Mouse (Mus musculus): ENCODE measurements around the gene Prkacb. TPM values are rescaled to one million over a fixed set of nuclear protein-coding genes. Genes with fewer than 3 reads are reported as not detected.

The Prkacb gene
- 71.5 and 84.0 TPM in 2 replicates for polyA plus RNA-seq (2015; fragmentation: Nextera tagmentation; extraction: Ambion mirVana)

DNA sequence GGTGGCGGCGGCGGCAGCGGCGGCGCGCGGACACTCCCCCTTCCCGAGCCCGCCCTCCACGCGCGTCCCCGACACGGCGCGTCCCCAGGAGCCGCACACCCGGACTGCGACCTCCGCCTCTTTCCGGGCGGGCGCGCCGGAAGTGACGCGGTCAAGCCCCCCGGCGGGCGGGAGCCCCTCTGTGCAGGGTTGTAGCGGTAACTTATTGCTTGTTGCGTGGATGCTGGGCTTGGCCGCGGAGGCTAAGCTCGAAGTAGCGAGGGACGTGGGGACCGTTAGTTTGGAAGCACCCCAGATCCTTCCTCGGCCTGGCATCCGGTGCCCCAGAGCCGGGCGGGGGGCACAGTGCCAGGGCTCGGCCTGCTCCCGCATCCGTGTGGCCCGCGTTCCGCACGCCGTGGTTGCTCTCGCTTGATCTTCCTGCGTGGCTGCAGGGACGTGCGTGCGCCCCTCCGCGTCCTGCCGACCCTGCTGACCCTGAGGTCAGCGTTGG lies at the start of gene Prkacb:
TSS of gene Prkacb (minus strand) at position 90 of the 493 bp plus-strand sequence.

GRCm38 (mm10) chr3:146851966-146852891 lies 39.4 kb upstream of the Prkacb start, which contains the start of gene Ttll7:
Gene Ttll7, plus strand, starts transcription at chr3:146852367.

DNA sequence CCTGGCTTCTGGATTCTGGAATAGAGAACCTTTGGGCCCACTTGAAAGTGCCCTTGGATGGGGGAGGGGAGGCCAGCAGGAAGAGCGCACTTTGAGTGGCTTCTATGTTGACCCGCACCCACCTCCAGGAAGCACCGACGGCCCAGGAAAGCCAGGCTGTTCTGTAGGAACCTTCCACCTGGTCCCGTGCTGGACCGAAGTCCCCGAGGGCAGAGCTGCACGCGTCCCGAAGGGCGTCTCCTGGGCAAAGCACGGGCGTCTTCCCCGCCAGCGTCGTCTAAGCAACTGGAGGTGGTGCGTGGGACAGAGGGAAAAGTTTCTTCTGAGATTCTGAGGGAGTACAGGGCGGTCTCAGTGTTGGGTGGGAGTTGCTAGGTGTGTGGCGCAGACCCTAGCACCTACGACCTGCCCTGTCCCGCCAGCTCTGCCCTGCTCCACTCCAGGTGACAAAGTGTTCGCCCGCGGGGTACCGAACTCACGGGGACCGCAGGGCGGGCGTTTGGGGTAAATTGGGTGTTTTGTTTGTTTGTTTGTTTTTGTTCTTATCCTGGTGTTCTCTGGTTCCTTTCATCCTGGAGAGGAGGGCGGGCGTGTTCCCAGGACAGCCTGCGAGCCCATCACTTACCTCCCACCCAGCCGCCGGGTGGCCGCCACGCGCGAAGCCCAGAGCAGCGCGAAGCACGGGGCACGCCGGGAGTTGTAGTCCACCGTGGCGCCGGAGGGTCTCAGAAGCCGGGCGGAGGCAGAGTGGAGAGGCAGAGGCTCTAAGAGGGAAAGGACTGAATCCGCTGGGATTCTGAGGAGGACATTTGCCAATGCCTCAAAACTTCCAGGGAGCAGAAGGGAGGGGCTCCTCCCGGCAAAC lies 127.7 kb downstream of the Prkacb start, which contains the start of gene Samd13:
TSS of gene Samd13 (minus strand) at position 782 of the 865 bp plus-strand sequence.

Other genes with a start within 250 kb of the Prkacb start
- 0.34 TPM in 1 of 2 replicates, not detected in the other for gene Uox, start 242.6 kb downstream of the Prkacb start, polyA plus RNA-seq (2015; fragmentation: Nextera tagmentation; extraction: Ambion mirVana)
- not detected in 2 replicates for gene Dnase2b, start 197.4 kb downstream of the Prkacb start, polyA plus RNA-seq (2015; fragmentation: Nextera tagmentation; extraction: Ambion mirVana)
- not detected in 2 replicates for gene 4930503B20Rik, start 161.7 kb downstream of the Prkacb start, polyA plus RNA-seq (2015; fragmentation: Nextera tagmentation; extraction: Ambion mirVana)
- 0.14 and 0.25 TPM in 2 replicates for gene Samd13, start 127.4 kb downstream of the Prkacb start, polyA plus RNA-seq (2015; fragmentation: Nextera tagmentation; extraction: Ambion mirVana)
- gene Ttll7, start 39.4 kb upstream of the Prkacb start, polyA plus RNA-seq (2015; fragmentation: Nextera tagmentation; extraction: Ambion mirVana): 2.3 and 2.7 TPM in 2 replicates